Mouse (Mus musculus): ENCODE results near the gene Serpinb9b. TPM values are rescaled to one million over a fixed set of nuclear protein-coding genes. Genes with fewer than 3 reads are reported as not detected.

The Serpinb9b gene
- polyA plus RNA-seq, 1 experiment: 0.08 TPM

GRCm38 (mm10) chr13:33068164-33068563 is 40.9 kb downstream of the Serpinb9b start:
- Histone ChIP-seq H3K27ac (ENCODE audit: insufficient read depth, low read depth, low read length) (no peak overlapping the region), H3K36me3 (ENCODE audit: control insufficient read depth, insufficient read depth, low read length) (no peaks in the 10 kb centered on the region), H3K4me3 (ENCODE audit: insufficient read depth, low read depth, low read length) (no peak overlapping the region), H3K27me3 (replicated peaks; ENCODE audit: control insufficient read depth, insufficient read depth, low read length) (no peaks in the 10 kb centered on the region), H3K4me1 (ENCODE audit: control insufficient read depth, insufficient read depth, low read length) (no peaks in the 10 kb centered on the region)
- WGBS: 78% methylated on average over 3 of the region's 3 CpGs
- TF ChIP-seq POLR2A (IDR thresholded peaks at IDR 0.05; ENCODE audit: low read depth, low read length) (no peak), CTCF (conservative IDR thresholded peaks at IDR 0.05; ENCODE audit: insufficient read depth, insufficient read length, low read depth, low read length) (no peak)
- DNase-seq: no peak

- DNase-seq: no peak
- Histone ChIP-seq H3K4me1 (ENCODE audit: control insufficient read depth, insufficient read depth, low read length) (no peaks in the 10 kb centered on the region), H3K27ac (ENCODE audit: insufficient read depth, low read depth, low read length) (no peak overlapping the region), H3K27me3 (replicated peaks; ENCODE audit: control insufficient read depth, insufficient read depth, low read length) (no peaks in the 10 kb centered on the region), H3K4me3 (ENCODE audit: insufficient read depth, low read depth, low read length) (no peak overlapping the region), H3K36me3 (ENCODE audit: control insufficient read depth, insufficient read depth, low read length) (no peaks in the 10 kb centered on the region)
- WGBS: 79% methylated on average over 5 of the region's 5 CpGs
- TF ChIP-seq POLR2A (IDR thresholded peaks at IDR 0.05; ENCODE audit: low read depth, low read length) (no peak), CTCF (conservative IDR thresholded peaks at IDR 0.05; ENCODE audit: insufficient read depth, insufficient read length, low read depth, low read length) (no peak)
Measured at GRCm38 (mm10) chr13:33071776-33072175, 44.6 kb downstream of the Serpinb9b start.

- no peak overlapping the region for H3K27ac ChIP-seq (ENCODE audit: insufficient read depth, low read depth, low read length)
- DNase-seq: peak; percentile 61
- H3K27me3 ChIP-seq (replicated peaks; ENCODE audit: control insufficient read depth, insufficient read depth, low read length): no peaks in the 10 kb centered on the region
- no peaks in the 10 kb centered on the region for H3K4me1 ChIP-seq (ENCODE audit: control insufficient read depth, insufficient read depth, low read length)
- TF ChIP-seq CTCF (conservative IDR thresholded peaks at IDR 0.05; ENCODE audit: insufficient read depth, insufficient read length, low read depth, low read length) (peak; percentile 78), POLR2A (IDR thresholded peaks at IDR 0.05; ENCODE audit: low read depth, low read length) (no peak)
- no peaks in the 10 kb centered on the region for H3K36me3 ChIP-seq (ENCODE audit: control insufficient read depth, insufficient read depth, low read length)
- H3K4me3 ChIP-seq (ENCODE audit: insufficient read depth, low read depth, low read length): no peak overlapping the region
Measured at GRCm38 (mm10) chr13:33074029-33074428, 46.8 kb downstream of the Serpinb9b start.

GRCm38 (mm10) chr13:33076247-33076646 is 49.0 kb downstream of the Serpinb9b start:
- Histone ChIP-seq H3K4me1 (ENCODE audit: control insufficient read depth, insufficient read depth, low read length) (no peaks in the 10 kb centered on the region), H3K27me3 (replicated peaks; ENCODE audit: control insufficient read depth, insufficient read depth, low read length) (no peaks in the 10 kb centered on the region), H3K36me3 (ENCODE audit: control insufficient read depth, insufficient read depth, low read length) (no peaks in the 10 kb centered on the region), H3K4me3 (ENCODE audit: insufficient read depth, low read depth, low read length) (no peak overlapping the region), H3K27ac (ENCODE audit: insufficient read depth, low read depth, low read length) (no peak overlapping the region)
- WGBS: 50% methylated on average over 3 of the region's 3 CpGs
- DNase-seq: no peak
- TF ChIP-seq POLR2A (IDR thresholded peaks at IDR 0.05; ENCODE audit: low read depth, low read length) (no peak), CTCF (conservative IDR thresholded peaks at IDR 0.05; ENCODE audit: insufficient read depth, insufficient read length, low read depth, low read length) (no peak)

DNA sequence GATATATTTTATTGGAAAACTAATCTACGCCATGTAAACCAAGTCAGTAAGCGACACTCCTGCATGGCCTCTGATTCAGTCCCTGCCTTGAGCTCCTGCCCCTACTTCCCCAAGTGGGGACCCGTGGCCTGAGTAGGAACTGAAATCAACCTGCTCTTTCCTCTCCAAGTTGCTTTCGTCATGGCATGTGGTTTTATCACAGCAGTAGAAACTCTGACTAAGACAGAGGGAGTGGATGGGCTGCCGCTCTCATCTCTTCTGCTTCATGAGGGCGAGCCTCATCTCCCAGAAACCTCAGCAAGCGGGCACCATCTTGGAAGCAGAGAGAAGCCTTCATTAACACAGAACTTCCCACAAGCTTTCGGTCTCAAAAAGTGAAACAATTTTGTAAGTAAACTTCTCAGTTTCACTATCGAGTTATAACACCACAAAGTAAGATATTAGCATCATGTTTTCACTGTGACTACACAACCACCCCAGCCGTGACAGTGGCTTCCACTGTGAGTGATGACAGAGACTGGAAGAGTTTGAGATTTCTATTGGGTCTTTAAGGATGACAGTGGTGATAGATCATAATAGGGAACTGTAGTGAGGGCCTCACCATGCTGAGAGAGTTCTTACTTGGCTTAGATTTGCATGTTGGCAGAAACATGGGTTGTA is 49.9 kb downstream of the Serpinb9b start:
- Histone ChIP-seq H3K36me3 (ENCODE audit: control insufficient read depth, insufficient read depth, low read length) (no peaks in the 10 kb centered on the region), H3K4me3 (ENCODE audit: insufficient read depth, low read depth, low read length) (no peak overlapping the region), H3K27me3 (replicated peaks; ENCODE audit: control insufficient read depth, insufficient read depth, low read length) (no peaks in the 10 kb centered on the region), H3K4me1 (ENCODE audit: control insufficient read depth, insufficient read depth, low read length) (no peaks in the 10 kb centered on the region), H3K27ac (ENCODE audit: insufficient read depth, low read depth, low read length) (no peak overlapping the region)
- 89% methylated on average over 10 of the region's 10 CpGs for WGBS
- DNase-seq: peak; percentile 4
- TF ChIP-seq POLR2A (IDR thresholded peaks at IDR 0.05; ENCODE audit: low read depth, low read length) (no peak), CTCF (conservative IDR thresholded peaks at IDR 0.05; ENCODE audit: insufficient read depth, insufficient read length, low read depth, low read length) (no peak)

DNA sequence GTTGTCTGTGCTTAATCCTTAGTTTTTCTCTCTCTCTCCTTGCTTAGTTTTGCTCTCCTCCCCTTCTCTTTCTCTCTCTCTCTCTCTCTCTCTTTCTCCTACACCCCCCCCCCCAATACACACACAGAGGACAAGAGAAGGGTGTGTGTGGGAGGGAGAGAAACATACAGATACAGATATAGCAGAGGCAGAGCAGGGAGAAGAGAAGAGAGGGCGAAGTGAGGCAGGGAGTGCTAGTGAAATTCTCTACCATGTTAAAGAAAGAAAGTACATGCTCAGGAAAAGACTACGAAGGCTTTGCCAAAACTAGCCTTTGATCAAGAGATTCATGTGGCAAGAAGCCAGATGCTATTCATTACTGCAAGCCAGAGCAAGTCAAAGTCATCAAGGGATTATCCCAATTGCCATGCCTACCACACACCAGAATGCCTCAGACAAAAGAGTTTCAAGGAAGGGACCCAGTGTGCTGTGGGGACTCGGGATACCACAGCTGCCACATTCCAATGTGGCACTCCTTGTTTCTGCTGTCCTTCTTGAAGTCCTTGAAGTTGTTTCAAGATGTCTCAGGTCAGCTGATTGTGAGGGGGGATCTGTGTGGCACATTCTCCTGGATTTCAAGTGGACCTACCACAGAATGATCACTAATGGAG is 51.0 kb downstream of the Serpinb9b start, which contains the start of gene Serpinb1b:
Gene Serpinb1b (plus strand): TSS at position 520 of the 650 bp plus-strand sequence.
- no peaks in the 10 kb centered on the region for H3K27me3 ChIP-seq (replicated peaks; ENCODE audit: control insufficient read depth, insufficient read depth, low read length)
- H3K4me3 ChIP-seq (ENCODE audit: insufficient read depth, low read depth, low read length): no peak within 1 kb of the TSS

GRCm38 (mm10) chr13:33079391-33079790 is 52.2 kb downstream of the Serpinb9b start:
- H3K27ac ChIP-seq (ENCODE audit: insufficient read depth, low read depth, low read length): no peak overlapping the region
- no peak overlapping the region for H3K4me3 ChIP-seq (ENCODE audit: insufficient read depth, low read depth, low read length)
- DNase-seq: peak; percentile 30
- H3K27me3 ChIP-seq (replicated peaks; ENCODE audit: control insufficient read depth, insufficient read depth, low read length): no peaks in the 10 kb centered on the region
- no peaks in the 10 kb centered on the region for H3K36me3 ChIP-seq (ENCODE audit: control insufficient read depth, insufficient read depth, low read length)
- TF ChIP-seq CTCF (conservative IDR thresholded peaks at IDR 0.05; ENCODE audit: insufficient read depth, insufficient read length, low read depth, low read length) (peak; percentile 42), POLR2A (IDR thresholded peaks at IDR 0.05; ENCODE audit: low read depth, low read length) (no peak)
- WGBS: 17% methylated on average over 6 of the region's 6 CpGs
- no peaks in the 10 kb centered on the region for H3K4me1 ChIP-seq (ENCODE audit: control insufficient read depth, insufficient read depth, low read length)

More for the DNA sequence above, 51.0 kb downstream of the Serpinb9b start, which contains the start of gene Serpinb1b:
- DNase-seq: no peak
- TF ChIP-seq CTCF (conservative IDR thresholded peaks at IDR 0.05; ENCODE audit: insufficient read depth, insufficient read length, low read depth, low read length) (no peak), POLR2A (IDR thresholded peaks at IDR 0.05; ENCODE audit: low read depth, low read length) (no peak)
- no peak within 1 kb of the TSS for H3K27ac ChIP-seq (ENCODE audit: insufficient read depth, low read depth, low read length)
- WGBS: 63% methylated on average over 3 of the region's 3 CpGs
- H3K36me3 ChIP-seq (ENCODE audit: control insufficient read depth, insufficient read depth, low read length): no peaks in the 10 kb centered on the region
- H3K4me1 ChIP-seq (ENCODE audit: control insufficient read depth, insufficient read depth, low read length): no peaks in the 10 kb centered on the region

All from kidney, adult 2 months (tissue).